Mouse (Mus musculus) embryo, embryonic 9.5 days (tissue): Measurements from ENCODE around the gene Gm28551.
A peak's percentile ranks its signal among the peaks of the same experiment; 100 is the strongest.
"Not testable (repeated sequence)": the region's sequence is repeated elsewhere in the genome, so short reads cannot be mapped to it uniquely, and the experiment has no call there.

Experiments used
- DNase-seq: peaks from one replicate; pipeline ENCODE4 v3.0.0-alpha.2; 2017; ENCODE audit errors: extremely low spot score

Gene Gm28551

DNA sequence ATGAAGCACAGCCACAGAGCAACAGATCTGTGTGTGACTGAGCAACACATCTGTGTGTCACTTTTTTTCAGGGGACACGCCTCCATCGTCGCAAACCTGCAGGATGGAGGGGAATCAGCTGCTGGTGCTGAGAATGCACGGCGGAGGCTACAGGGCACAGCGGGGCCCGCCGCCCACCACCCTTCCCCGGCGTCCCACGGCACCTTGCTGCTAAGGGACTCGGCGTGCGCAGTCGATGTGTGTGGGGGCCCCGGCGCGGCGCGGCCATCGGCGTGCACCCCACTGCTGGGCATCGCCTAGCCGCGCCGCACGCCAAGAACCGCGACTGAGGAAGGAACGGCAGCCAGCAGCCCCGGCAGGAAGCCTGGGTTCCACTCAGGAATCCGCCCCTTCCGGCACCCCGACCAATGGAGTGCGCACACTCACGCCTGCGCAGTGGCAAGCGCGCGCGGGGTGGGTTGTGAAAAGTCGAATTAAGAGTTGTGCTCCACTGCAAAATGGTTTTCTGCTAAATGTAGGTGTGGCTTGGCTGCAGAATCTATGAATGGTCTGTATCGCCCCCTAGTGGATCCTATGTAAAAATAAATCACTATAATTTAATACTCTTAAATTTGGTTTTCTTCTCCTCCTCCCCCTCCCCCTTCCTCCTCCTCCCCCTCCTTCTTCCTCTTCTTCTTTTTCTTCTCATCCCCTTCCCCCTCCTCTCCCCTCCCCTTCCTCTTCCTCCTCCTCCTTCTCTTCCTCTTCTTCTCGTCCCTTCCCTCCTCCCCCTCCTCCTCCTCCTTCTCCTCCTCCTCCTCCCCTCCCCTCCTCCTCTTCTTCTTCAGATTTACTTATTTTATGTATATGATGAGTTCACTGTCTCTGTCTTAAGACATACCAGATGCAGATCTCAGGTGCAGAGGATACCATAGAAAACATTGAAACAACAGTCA lies at the start of gene Gm28551, which contains the start of the genes Asdurf and Asnsd1:
TSS of gene Gm28551 (minus strand) at position 341 of the 935 bp plus-strand sequence.
TSS of gene Asdurf (minus strand) at position 293 of the 935 bp plus-strand sequence.
TSS of gene Asnsd1 (minus strand) at position 426 of the 935 bp plus-strand sequence.
- DNase-seq = peak; percentile 94

GRCm38 (mm10) chr1:53393936-53394760 lies 41.7 kb upstream of the Gm28551 start:
- DNase-seq = peak; percentile 2

DNA sequence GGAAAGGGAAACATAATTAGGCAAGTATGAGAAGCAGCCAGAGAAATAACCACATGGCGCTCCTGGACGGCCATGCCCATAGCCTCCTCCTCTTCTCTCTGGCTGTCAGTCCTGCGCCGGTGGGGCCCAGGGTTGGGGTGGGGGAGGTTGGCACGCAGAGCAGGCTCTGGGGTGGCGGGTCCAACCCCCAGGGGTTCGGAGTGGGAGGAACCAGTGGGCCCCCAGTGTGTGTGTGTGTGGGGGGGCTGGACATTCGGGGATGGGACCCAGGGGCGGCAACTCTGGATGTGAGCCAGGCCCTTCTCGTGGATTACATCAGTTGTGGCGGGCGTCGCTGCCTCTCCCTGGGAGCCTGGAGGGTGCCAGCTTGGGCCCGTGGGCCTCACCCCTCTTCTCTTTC lies 36.3 kb upstream of the Gm28551 start:
- no peak for DNase-seq

DNA sequence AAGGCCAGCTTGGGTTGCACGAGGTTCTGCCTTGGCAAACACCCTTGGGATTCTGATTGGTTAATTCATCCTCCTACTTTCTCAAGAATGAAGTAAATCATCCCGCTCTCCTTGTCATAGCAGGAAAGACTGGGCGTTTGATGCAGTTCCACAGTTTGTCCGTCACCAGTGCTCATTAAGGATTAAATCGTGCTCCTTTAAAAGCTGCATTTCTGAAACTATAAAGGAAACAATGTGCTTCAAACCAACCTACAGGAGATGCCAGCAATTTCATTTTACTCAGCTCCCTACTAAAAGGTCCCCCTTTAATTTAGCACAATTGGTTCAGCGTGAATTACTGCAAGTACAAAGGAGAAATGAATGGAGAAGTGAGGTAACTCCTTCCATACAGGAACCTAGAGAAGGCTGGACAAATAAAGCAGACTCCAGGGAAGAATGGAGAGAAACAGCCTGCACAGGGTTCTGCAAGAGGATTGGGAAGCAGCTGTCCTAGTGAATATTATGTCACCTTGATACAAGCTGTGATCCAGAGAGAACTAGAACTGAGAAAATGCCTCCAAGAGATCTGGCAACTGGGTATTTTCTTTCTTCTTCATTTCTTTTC lies 31.7 kb upstream of the Gm28551 start:
- DNase-seq = no peak

DNA sequence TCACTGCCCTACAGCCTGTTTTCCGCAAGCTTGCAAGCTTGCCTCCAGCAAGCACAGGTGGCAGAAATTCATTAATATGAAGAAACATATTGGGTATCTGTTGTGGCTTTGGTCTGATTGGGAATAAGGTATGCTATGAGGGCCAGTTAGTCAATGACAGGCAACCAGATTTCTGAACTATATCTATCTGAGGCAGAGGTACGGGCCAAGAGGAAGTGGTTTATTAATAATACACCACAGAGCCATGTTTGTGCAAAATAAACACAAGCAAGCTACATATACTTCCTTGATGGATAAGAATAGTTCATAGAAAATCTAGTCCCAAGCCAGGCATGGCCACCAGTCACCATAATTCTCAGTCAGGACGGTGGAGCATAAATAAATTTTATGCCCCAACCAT lies 25.3 kb upstream of the Gm28551 start:
- no peak for DNase-seq

GRCm38 (mm10) chr1:53375965-53376364 lies 23.5 kb upstream of the Gm28551 start:
- not testable (repeated sequence) for DNase-seq

DNA sequence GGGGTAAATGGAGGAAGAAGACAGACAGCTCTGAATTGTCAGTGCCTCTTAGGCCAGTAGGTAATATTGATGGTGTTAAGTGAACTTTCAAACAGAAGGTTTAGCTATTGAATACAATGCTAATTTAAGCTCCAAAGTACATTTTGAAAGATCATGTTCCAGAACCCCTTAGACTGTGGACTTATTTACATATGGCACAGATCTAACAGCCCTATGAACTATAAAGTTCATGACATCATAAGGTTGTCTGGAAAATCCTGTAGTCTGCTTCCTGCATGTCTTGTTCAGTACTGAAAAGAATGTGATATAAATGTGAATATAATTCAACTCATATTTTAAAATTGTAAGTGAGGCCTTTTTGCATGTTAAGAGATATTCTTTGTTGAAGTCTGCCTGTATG lies 6.5 kb upstream of the Gm28551 start:
- no peak for DNase-seq

DNA sequence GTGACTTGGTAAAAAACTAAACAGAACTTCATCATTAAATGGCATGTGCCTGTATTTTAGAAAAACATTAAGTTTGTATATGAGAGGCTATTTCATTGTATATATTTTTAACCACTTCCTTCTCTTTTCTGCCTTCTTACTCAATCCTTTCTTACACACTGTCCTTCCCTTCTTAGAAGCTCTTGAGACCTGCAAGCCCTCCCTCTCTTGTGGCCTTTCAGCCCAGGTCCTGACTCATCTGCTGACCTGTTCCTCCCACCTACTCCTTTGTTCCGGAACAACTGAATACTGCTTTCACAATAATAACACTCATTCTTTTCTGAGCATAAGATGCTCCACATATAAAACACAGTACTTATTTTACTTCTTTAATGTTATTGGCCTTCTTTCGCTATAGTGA lies 11.4 kb downstream of the Gm28551 start:
- DNase-seq = no peak

- DNase-seq = not testable (repeated sequence)
These were observed 15.1 kb downstream of the Gm28551 start for GRCm38 (mm10) chr1:53337403-53337802.

DNA sequence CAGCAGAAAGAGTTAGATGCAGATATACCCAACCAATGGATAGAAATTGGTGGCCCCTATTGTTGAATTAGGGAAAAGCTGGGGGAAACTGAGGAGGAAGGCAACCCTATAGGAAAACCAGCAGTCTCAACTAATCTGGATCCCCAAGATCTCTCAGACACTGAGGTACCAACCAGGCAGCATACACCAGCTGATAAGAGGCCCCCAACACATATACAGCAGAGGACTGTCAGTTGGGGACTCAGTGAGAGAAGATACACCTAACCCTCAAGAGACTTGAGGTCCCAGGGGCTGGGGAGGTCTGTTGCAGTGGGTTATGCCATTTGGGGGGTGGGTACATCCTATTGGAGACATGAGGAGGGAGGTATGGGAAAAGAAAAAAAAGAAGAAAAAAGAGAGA lies 17.0 kb downstream of the Gm28551 start:
- DNase-seq = no peak

DNA sequence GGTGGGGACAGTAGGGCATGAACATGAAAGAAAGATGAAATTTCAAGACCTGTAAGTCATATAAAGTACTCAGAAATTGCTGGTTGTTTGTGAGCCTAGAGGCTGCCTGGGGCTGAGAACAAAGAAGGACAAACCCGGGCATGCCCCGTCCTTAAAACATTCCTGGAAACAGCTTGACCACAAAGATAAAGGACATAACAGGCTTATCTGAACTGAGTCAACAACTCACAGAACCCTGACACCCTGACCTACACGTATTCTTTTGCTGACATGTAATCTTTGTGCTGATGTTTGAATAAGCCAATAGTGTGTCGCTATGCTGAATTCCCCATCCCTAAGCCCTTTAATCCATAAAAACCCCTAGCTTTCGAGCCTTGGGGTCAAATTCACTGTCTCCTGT lies 18.9 kb downstream of the Gm28551 start:
- not testable (repeated sequence) for DNase-seq

GRCm38 (mm10) chr1:53324827-53325494 lies 27.5 kb downstream of the Gm28551 start:
- no peak for DNase-seq

GRCm38 (mm10) chr1:53324277-53324676 lies 28.2 kb downstream of the Gm28551 start:
- DNase-seq = no peak

- no peak for DNase-seq
These were observed 29.2 kb downstream of the Gm28551 start for GRCm38 (mm10) chr1:53323254-53323653.

- no peak for DNase-seq
These were observed 30.7 kb downstream of the Gm28551 start for GRCm38 (mm10) chr1:53321662-53322344.

DNA sequence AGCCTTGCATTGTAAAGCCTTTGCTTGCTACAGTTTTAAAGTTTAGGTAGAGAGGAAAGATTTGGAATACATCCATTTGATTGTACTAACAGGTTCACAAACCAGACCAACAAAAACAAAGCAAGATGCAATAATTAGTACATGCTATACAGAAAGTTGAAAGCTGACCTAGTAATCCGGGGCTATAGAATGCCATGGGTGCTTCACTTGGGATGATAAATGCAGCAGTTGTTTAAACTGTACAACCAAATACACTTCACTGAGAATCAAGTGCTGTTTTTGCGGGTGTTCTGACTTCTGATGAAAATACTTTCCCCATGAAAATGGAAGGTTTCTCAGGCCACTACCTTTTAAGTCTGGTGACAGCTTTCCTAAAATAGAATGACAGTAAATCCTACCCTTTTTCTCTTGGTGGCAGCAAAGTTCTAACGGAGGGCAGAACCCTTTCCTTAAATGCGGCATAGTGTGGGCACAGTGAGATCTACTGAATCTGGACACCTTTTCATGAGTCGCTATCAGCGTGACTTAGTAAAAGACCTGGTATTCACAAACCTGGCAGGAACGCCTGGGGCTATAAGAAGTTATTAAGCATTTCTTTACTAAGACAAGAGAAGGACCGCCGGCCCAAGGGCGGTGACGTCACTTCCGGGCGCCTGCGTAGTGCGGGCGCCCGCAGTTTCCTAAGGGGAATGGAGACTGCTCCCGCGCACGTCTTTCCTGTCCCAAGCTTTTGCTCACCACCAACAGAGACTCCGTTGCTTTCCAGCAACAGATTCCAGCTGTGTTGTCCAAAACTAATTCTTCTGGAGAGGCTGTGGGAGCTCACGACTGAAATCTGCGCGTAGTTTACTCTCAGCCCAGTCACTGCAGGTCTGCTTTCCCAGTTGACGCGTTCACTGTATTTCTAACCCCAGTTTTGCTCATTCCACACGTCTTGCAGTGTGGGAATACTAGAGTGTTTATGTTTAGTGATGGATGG lies 39.2 kb downstream of the Gm28551 start, which contains the start of gene Osgepl1:
TSS of gene Osgepl1 (plus strand) at position 636 of the 979 bp plus-strand sequence.
- DNase-seq = peak; percentile 86

DNA sequence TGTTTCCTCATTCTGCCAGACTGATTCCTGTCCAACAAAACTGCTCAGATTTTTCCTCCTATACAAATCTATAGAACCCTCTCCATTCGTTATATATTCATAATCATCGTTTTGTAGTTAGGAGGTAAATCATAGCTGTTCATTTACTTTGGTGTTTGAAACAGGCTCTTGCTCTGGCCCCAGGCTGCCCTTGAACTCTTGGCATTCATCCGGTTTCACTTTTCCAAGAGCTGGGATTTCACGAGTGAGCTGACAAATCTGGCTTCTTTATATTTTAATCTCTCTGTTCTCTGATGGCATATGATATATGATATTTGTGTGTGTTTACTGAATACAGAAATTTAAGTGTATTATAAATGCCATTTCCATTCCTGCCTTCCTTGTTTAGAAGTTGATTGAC lies 52.0 kb downstream of the Gm28551 start:
- DNase-seq = no peak

DNA sequence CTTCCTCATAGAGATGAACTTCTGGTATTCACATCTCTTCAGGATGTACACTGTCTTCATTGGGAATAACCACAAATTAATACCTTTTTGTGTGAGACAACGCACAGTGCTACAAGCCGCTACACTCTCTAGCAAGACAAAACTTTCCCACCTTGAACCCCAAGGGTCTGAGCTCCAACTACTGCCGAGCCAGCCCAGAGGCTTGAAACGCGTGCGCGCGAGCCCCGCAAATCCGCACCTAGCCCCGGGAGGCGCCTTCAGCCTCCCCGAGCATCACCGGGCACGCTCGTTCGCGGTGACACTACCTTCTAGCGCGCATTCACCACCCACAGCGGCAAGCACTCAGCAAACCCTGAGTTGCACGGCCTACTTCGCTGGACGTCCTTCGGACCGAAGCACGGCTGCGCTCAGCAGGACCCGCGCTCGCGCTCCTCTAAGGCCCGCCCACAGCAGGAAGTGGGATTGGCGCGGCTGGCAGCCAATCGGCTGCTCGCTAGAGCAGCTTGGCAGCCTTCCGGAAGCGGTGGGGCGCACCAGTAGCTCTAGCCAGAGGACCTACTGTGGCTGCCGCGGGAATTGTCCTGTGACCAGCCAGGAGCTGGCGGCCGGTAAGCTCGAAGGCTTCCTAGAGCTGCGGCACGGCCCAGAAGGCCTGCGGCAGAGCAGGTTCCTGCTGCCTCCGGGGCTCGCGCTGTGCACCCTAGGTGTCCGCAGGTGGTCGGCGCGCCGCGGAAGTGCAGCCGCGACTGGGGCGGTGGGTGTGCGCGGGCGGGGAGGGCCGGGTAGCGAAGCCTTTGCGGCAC lies 55.7 kb downstream of the Gm28551 start, which contains the start of the genes Pms1, Ormdl1 and Gm28778:
TSS of gene Pms1 (minus strand) at position 438 of the 803 bp plus-strand sequence.
TSS of gene Ormdl1 (plus strand) at position 515 of the 803 bp plus-strand sequence.
TSS of gene Gm28778 (plus strand) at position 531 of the 803 bp plus-strand sequence.
- peak; percentile 91 for DNase-seq
